Mouse (Mus musculus): ENCODE results near the gene Zim1.

GRCm38 (mm10) chr7:6666726-6667125, 29.5 kb downstream of the Zim1 start:
- TF ChIP-seq CTCF (IDR thresholded peaks at IDR 0.05; ENCODE audit: low read depth) (no peak), EP300 (IDR thresholded peaks at IDR 0.05; ENCODE audit: low read depth) (no peak)

Data from liver, embryonic 14.5 days (tissue).